Mouse (Mus musculus) gastrocnemius, postnatal 10 days (tissue): Measurements from ENCODE around the gene Hsf2bp. TPM values are rescaled to one million over a fixed set of nuclear protein-coding genes. Genes with fewer than 3 reads are reported as not detected.

Experiments used
- DNase-seq: peaks from one replicate; pipeline ENCODE4 v3.0.0; 2021; ENCODE audit warnings: mixed read lengths
- total RNA-seq, 2 experiments: library from RNA; stranded (reverse); gene quantifications; 2 replicates each; pipeline ENCODE4 v1.2.3; 2021

Hsf2bp gene
- total RNA-seq, 2 experiments from 2014 or later, result 2.6 to 3.0 TPM

DNA sequence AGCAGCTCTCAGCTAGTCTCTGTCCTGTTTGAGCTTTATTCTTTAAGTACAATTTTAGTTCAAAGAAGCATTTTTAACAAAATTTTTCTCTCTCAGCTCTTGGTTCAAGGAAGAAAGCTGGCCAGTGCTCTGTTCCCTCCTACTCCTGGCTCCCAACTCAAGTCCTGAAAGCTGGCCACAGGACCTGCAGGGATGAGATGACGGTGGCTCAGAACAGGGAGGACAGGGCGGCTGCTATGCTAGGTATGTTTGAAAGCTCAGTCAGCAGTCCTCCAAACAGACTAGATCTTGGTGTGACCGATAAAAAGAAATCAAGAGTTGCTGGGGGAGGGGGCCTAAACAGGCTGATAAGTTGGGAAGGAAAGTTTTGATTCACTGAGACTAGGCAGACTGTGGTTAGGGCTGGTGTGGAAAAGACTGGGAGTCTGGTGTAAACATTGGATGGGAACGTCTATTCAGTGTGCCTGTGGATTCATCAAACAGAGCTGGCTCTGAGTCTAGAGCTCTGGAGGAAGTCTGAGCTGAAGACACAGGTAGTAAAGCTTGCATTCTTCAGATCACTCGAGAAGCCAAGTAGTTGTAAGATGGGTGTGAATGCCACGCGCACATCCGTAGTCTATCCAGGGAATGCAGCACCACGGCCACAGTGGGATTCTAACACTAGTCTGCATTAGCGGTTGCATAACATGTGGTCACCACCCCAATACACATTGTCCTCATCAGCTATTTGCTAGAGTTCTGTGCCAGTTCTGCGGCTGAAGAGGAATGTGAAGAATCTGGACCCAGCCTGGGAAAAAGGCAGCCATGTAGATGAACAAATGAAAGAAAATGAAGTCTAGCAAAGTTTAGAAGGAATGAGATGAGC, 53.6 kb downstream of the Hsf2bp start:
- DNase-seq, result no peak

DNA sequence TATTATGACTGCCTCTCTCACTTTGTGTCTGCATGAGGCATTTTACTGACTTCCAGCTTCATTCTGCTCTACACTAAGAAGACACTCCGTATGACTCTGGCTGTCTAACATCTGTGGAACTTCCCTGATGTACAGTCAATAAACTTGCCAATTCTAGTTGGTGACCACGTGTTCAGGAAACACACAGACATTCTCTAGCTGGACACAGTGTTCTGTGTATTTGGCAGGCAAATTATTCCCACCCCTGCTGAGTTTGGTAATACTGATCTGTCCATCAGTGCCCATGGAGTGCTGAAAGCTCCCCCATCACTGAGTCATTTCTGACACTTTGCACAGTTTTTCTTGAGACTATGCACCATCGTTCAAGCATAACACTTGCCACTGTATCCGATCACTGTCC, 56.3 kb downstream of the Hsf2bp start:
- DNase-seq, result no peak

GRCm38 (mm10) chr17:31977131-31977530, 59.0 kb downstream of the Hsf2bp start:
- DNase-seq, result no peak

- no peak for DNase-seq
These were observed 59.6 kb downstream of the Hsf2bp start for GRCm38 (mm10) chr17:31976501-31976900.

GRCm38 (mm10) chr17:31974694-31975093, 61.5 kb downstream of the Hsf2bp start:
- DNase-seq, result no peak

- DNase-seq, result no peak
These were observed 62.4 kb downstream of the Hsf2bp start for GRCm38 (mm10) chr17:31973664-31974230.

GRCm38 (mm10) chr17:31970890-31971289, 65.3 kb downstream of the Hsf2bp start:
- no peak for DNase-seq

GRCm38 (mm10) chr17:31968801-31969200, 67.3 kb downstream of the Hsf2bp start:
- DNase-seq, result no peak

GRCm38 (mm10) chr17:31967311-31967710, 68.8 kb downstream of the Hsf2bp start:
- no peak for DNase-seq

DNA sequence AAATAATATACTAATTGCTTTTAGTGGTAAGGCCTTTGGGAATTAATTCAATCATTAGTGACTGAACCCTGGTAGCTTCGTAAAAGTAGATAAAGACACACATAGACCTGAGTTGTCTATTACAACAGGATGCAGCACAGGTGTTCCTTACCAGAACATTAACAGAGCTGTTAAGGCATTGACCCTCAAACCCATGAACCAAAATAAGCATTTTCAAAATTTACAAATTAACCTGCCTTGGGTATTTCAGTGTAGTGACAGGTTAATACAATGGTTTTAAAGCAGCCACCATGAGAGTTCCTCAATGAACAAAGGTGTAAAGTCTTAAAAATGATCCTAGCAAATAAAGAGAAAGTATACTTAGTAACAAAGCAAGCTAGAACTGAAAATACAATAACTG, 69.6 kb downstream of the Hsf2bp start:
- no peak for DNase-seq

GRCm38 (mm10) chr17:31965623-31966022, 70.5 kb downstream of the Hsf2bp start:
- no peak for DNase-seq

- DNase-seq, result no peak
These were observed 73.2 kb downstream of the Hsf2bp start for GRCm38 (mm10) chr17:31962930-31963329.

DNA sequence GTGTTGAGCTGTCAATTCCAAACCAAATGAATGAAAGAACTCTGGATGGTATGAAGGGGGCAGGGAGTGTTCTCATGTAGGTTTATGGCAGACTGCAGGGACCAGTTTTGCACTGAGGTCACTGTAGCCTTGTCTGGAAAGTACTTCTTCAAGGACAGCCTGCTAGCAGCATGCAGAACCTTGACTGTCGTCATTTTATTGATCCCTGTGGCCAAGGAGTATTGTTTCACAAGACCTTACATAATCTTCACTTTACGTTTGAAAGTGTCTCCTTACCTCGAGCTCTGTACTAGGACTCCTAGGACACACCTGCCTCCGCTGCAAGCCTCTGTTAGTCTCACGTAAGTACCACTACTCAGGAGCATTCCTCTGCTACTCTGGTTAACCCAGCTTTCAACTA, 73.9 kb downstream of the Hsf2bp start:
- no peak for DNase-seq

DNA sequence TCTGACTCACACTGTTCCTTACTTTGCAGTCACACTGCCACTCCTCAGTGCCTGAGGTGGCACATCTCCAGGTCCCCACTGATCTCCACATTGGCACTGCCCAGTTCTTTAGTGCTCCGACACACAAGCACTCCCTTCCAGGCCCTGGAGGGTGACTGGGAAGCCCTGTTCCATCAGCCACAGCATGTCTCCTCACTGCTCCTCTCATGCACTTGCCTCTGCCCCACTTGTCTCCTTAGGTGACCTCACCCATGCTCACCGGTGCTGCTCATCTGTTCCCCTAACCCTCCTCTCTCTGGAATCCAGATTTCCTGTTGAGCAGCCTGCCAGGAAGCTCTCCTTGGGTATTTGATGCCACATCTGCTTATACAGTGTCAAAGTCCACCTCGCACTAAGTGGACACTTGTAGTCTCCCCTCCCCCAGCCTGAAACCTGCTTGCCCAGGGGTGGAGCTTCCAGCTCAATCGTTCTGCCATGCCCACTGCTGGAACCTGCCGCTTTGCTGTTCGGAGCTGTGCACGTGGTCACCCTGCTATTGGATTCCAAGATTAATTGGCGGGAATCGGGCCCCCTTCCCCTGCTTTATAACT, 81.5 kb downstream of the Hsf2bp start:
- peak; percentile 2 for DNase-seq

GRCm38 (mm10) chr17:31949076-31949475, 87.1 kb downstream of the Hsf2bp start:
- DNase-seq, result no peak

DNA sequence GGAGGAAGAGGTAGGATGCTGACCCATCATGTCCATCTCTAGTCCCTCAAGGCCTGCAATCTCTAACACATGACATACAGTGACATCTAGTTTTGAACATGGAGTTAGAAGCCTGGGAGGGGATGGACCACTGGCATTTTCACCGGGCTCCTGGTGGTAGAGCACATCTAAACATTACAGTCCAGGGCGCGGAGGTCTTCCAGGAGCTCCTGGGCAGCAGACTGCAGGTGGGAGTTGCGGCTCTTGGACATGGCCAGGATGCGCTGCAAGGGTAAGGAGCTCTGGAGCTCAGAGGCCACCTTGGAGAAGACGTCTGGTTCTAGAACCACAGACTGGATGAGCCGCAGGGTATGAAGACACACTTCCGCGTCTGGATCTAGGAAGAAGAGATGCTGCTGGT, 89.7 kb downstream of the Hsf2bp start:
- DNase-seq, result no peak

GRCm38 (mm10) chr17:31943881-31944539, 92.1 kb downstream of the Hsf2bp start:
- DNase-seq, result no peak

- DNase-seq, result no peak
These were observed 94.5 kb downstream of the Hsf2bp start for GRCm38 (mm10) chr17:31941616-31942015.

DNA sequence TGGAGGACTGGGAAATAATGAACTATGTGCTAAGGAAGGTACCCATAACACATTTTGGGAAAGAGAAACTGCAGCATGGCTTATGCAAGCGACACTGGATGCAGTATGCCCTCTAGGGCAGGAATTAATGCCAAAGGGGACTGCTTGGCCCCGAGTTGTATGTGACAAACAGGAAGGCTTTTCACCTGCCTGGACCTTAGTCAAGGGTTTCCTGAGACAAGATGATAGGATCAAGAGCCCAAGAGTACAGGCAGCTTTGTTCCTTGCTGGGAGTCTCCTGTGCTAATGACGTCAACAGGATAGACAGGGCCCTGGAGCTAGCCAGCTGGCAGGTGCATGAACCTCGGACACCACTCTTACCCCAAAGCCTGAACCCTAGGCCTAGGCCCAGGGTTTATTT, 95.5 kb downstream of the Hsf2bp start:
- DNase-seq, result no peak

DNA sequence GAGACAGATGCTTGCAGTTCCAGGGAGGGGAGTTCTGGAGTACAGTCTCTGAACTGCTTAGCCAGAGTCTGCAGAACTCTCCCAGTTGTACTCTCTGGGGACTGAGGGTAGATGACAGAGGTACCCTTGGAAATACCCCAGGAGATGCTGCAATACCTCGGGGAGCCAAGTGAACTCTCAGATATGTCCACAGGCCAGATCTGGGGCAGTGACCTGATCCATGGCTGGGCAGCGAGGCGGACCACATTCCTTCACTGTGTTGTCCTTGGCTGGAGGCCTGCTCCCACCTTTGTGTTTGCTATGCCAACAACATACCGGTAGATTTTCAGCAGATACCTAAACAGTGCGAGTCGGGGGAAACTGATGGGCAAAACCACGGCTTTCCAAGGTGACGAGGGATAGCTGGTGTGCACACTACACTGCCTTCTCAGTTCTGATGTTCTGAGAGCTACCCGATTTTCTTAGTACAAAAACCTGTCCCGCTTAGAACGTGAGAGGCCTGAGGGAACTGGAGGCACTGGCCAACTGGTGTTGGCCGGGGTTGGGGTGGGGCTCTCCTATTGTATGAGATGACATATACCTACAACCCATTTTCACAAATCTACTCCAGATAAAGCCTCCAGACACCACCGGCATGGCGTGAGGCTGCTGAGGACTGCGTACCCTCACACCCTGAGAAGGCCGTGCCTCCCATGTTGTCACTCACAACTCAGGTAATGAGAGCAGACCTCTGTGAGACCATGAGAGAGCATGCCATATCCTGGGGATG, 96.7 kb downstream of the Hsf2bp start:
- DNase-seq, result no peak

DNA sequence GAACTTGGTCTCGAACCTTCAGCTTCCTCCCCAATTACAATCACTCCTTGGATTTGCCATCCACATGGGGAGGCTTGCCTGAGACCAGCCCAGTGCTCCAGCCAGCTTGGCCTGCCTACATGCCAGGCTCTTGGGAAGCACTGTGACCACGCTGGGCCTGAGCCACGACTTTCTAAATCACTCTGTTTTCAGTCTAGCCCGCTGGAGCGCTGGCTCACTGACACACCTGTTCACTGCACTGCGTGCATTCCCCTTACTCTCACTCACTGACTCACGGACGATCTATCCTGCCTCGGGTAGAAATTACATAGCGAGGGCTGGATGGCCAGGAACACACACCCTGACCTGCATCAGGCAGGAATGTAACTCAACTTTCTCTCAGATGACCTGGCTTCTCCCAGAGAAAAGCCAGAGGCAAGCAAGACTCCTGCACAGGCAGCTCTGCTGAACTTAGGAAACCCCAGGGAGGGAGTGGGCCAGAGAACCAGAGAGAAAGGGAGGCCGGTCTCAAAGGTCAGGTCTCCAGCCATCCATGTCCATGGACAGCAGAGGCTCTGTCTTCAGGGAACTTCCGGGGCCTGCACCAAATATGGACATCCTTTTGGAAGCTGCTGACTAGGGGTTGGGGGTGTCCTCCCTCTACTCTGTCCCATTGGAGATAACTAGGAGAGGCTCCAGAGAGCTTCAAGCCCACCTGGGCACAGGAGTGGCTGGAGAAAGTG, 97.4 kb downstream of the Hsf2bp start:
- DNase-seq, result no peak
